8 mouse cellular contexts compared by ENCODE assay signal in the genomic region with DNA sequence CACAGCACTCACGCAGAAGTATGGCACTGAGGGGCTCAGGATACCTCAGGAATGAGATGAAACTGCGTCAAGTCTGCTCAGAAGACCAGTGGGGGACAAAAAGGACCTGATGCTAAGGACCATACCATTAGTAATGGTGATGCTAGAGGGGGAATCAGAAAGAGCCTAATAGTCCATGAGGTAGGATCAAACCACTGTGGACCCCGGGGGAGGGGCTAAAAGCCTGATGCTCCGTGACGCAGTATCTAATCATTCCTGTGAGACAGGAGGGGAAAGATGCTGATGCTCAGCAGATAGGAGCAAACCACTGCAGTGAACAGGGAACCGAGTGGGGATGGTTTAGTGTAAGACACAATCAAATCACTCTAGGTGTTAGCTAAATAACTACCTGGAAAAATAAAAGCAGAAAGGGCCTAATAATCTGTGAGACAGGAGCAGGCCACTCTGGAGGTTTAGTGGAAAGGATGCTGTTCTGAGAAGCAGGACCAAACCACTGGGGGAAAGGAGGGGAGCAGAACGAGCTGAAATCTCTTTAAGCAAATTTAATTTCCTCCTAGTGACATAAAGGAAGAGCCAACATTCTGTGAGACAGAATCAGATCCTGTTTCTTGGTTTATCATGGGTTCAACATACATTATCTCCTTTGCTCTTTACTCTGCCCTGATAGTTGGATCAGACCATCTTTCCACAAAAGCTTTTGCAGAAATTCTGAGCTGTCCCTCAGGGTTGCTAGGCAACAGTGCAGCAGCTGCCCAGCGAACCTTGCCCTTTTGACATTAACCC.
DNase-seq lines count a peak whose midpoint lies in the region; ATAC-seq lines count a peak whose summit lies in the region.
"Had no signal": no experiment of that assay in that cellular context is flagged by ENCODE, and none has a peak within 500 bp of the region (broad histone marks: within the 10 kb centered on the region; RNA-seq: fewer than 3 reads in every experiment).

No protein-coding gene starts in this region.

- peaks cover 18% of the 10 kb centered on the region for H3K4me1 ChIP-seq in forebrain, embryonic 10.5 days
- peaks cover 10% of the 10 kb centered on the region for H3K4me1 ChIP-seq in midbrain, embryonic 16.5 days (ENCODE audit: control insufficient read depth, insufficient read depth, low read length)
- H3K4me1 ChIP-seq: liver, embryonic 13.5 days had no signal

- H3K27ac ChIP-seq in forebrain, embryonic 10.5 days: peak overlapping the region; percentile 87
- H3K27ac ChIP-seq in midbrain, embryonic 16.5 days (ENCODE audit: low read length): peak overlapping the region; percentile 94
- H3K27ac ChIP-seq: liver, embryonic 13.5 days had no signal

- peak overlapping the region; percentile 52 for H3K9ac ChIP-seq in midbrain, embryonic 16.5 days (ENCODE audit: low read depth, low read length)
- H3K9ac ChIP-seq: liver, embryonic 13.5 days had no signal

- H3K4me2 ChIP-seq in midbrain, embryonic 16.5 days (ENCODE audit: low read length): peak overlapping the region; percentile 62
- H3K4me2 ChIP-seq: liver, embryonic 13.5 days had no signal

- H3K36me3 ChIP-seq in forebrain, embryonic 10.5 days (replicated peaks): peaks cover 14% of the 10 kb centered on the region
- no peaks in the 10 kb centered on the region for H3K36me3 ChIP-seq in midbrain, embryonic 16.5 days (ENCODE audit: control insufficient read depth, insufficient read depth, low read length)
- H3K36me3 ChIP-seq: liver, embryonic 13.5 days had no signal

- peaks cover 95% of the 10 kb centered on the region for H3K27me3 ChIP-seq in forebrain, embryonic 10.5 days (ENCODE audit: poor library complexity, severe bottlenecking)
- no peaks in the 10 kb centered on the region; the same call in 1 of the 2 replicates for H3K27me3 ChIP-seq in midbrain, embryonic 16.5 days (ENCODE audit: control insufficient read depth, insufficient read depth, low read depth, low read length)

- DNase-seq in cerebellum, adult 9-10 months: peak; percentile 96
- DNase-seq in forebrain, embryonic 10.5 days (ENCODE audit: extremely low spot score, low spot score): peak; percentile 78
- peak; percentile 79 to 86 for DNase-seq in layer of hippocampus, adult 8-10 months (ENCODE audit: low spot score in 2 of 2)
- DNase-seq in gastrocnemius, postnatal 10 days: no peak
- DNase-seq in T-cell, adult 2 months (ENCODE audit: low spot score): no peak
- no peak for DNase-seq in testis, postnatal 10 days (ENCODE audit: low spot score)
- DNase-seq: liver, embryonic 13.5 days had no signal

- H3K9me3 ChIP-seq in forebrain, embryonic 10.5 days: no peaks in the 10 kb centered on the region
- H3K9me3 ChIP-seq in midbrain, embryonic 16.5 days (replicated peaks; ENCODE audit: control insufficient read depth, low read length, poor library complexity, severe bottlenecking): no peaks in the 10 kb centered on the region
- H3K9me3 ChIP-seq: liver, embryonic 13.5 days had no signal

- 20% methylated on average over 8 of the region's 8 CpGs for WGBS in forebrain, embryonic 10.5 days
- WGBS in midbrain, embryonic 16.5 days: 24% methylated on average over 8 of the region's 8 CpGs

- H3K4me3 ChIP-seq in forebrain, embryonic 10.5 days: peak overlapping the region; percentile 50
- H3K4me3 ChIP-seq in midbrain, embryonic 16.5 days (ENCODE audit: low read depth, low read length): peak overlapping the region; percentile 44
- H3K4me3 ChIP-seq: liver, embryonic 13.5 days had no signal

- ATAC-seq in midbrain, embryonic 16.5 days: peak; percentile 97

Comparison
In these comparisons a context has a peak if more than half of its experiments do, and no peak if none do; other contexts are left out.
1. DNase-seq: peak in cerebellum, adult 9-10 months (single experiment), forebrain, embryonic 10.5 days (single experiment) and layer of hippocampus, adult 8-10 months (2 of 2); none in gastrocnemius, postnatal 10 days (single experiment), T-cell, adult 2 months (single experiment) and testis, postnatal 10 days (single experiment).